Mouse (Mus musculus): ENCODE results near the gene Fyb.

GRCm38 (mm10) chr15:6568605-6569004 is 46.0 kb downstream of the Fyb start:
- no peak for TF ChIP-seq POLR2A (IDR thresholded peaks at IDR 0.05; ENCODE audit: control insufficient read depth, low read depth, low read length)
- TF ChIP-seq CTCF (IDR thresholded peaks at IDR 0.05; ENCODE audit: control insufficient read depth, insufficient read depth, insufficient replicate concordance, low read depth, low read length): no peak

All from testis, adult 2 months (tissue).